Mouse (Mus musculus) stomach, postnatal 0 days (tissue): ENCODE measurements at regions not wholly inside any gene's neighbourhood (a gene's known extent, or its start where the extent isn't known, plus 50 kb on each side); places are given as distances from the start of the nearest gene placed in this dataset.

Experiments
- CTCF ChIP-seq: IDR thresholded peaks from 2 replicates; pipeline ENCODE4 v1.5.1; 2016; ENCODE audit warnings: antibody characterized with exemption, low read depth, mild to moderate bottlenecking, moderate library complexity
- EP300 ChIP-seq: optimal IDR thresholded peaks from 2 replicates; pipeline ENCODE3; 2016; ENCODE audit warnings: antibody characterized with exemption

DNA sequence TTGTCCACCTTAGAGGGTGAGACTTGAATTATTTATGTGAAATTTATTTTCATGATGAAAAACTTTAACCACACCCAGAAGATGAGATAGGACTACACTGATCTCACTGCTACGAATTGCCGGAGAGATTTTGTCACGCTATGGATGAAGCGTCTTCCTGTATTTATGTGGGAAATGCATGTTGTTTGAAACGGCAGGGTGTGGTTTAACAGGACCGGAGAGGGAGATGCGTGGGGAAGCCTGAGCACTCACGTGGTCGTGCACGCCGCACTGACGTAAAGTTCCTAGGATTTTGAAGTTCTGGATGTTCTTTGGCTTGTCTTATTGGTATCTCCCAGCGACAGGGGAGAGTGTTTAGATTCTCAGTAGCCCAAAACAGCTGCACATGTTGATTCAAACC is 139.3 kb upstream of the Ubr2 start:
- TF ChIP-seq CTCF: no peak
- no peak for TF ChIP-seq EP300
